Mouse (Mus musculus): ENCODE measurements around the gene Ctnnbl1. TPM values are rescaled to one million over a fixed set of nuclear protein-coding genes. Genes with fewer than 3 reads are reported as not detected.

Ctnnbl1 gene
- polyA plus RNA-seq, 1 experiment from 2014 or later, result 36.3 TPM

GRCm38 (mm10) chr2:157792840-157793552 is 55.8 kb downstream of the Ctnnbl1 start:
- no peak for ATAC-seq (replicated peaks; ENCODE audit: insufficient number of reproducible peaks, low FRiP score, low TSS enrichment)
- H3K4me1 ChIP-seq (ENCODE audit: control insufficient read depth, insufficient read depth, low read length), result peaks cover 3% of the 10 kb centered on the region; the same call in 1 of the 2 replicates
- no peak overlapping the region for H3K4me2 ChIP-seq
- H3K27ac ChIP-seq (ENCODE audit: low read depth, low read length), result no peak overlapping the region
- H3K27me3 ChIP-seq (ENCODE audit: control insufficient read depth, insufficient read depth, low read length), result no peaks in the 10 kb centered on the region
- 81% methylated on average over 10 of the region's 10 CpGs for WGBS (ENCODE audit: insufficient replicate concordance)
- no peak overlapping the region for H3K9ac ChIP-seq (ENCODE audit: low read depth, low read length)
- H3K36me3 ChIP-seq (ENCODE audit: control insufficient read depth, insufficient read depth, low read length), result no peaks in the 10 kb centered on the region
- H3K9me3 ChIP-seq (replicated peaks; ENCODE audit: control insufficient read depth, low read length), result no peaks in the 10 kb centered on the region
- no peak overlapping the region for H3K4me3 ChIP-seq (ENCODE audit: low read depth, low read length)

DNA sequence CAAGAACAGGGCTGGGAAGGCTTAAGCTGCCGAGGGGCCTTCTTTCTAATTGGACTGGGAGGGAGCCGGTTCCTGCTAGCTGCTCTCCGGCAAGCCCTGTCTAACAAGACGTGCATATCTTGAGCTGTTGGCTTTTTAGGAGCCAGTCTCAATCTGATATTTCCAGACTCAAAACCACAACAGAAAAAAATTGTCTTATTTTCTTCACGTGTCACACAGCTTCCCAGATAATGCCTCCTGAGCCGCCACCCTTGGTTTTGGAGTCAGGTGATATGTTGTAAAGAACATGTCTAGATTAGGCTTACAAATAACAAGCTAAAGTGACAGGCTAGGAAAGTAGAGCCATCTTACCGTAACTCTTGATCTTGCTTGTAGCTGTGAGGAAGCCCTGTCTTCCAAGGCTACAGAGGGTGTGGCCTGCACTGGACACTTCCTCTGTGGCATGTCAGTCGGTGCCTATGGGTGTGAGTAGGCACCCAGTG is 56.7 kb downstream of the Ctnnbl1 start:
- Histone ChIP-seq H3K36me3 (ENCODE audit: control insufficient read depth, insufficient read depth, low read length) (no peaks in the 10 kb centered on the region), H3K4me3 (ENCODE audit: low read depth, low read length) (no peak overlapping the region), H3K4me1 (ENCODE audit: control insufficient read depth, insufficient read depth, low read length) (0 out of 2 replicates have a peak, but pooled peaks cover 3% of the 10 kb centered on the region), H3K27ac (ENCODE audit: low read depth, low read length) (no peak overlapping the region), H3K9ac (ENCODE audit: low read depth, low read length) (no peak overlapping the region), H3K9me3 (replicated peaks; ENCODE audit: control insufficient read depth, low read length) (no peaks in the 10 kb centered on the region), H3K4me2 (no peak overlapping the region), H3K27me3 (ENCODE audit: control insufficient read depth, insufficient read depth, low read length) (no peaks in the 10 kb centered on the region)
- 68% methylated on average over 8 of the region's 8 CpGs for WGBS (ENCODE audit: insufficient replicate concordance)
- no peak for ATAC-seq (replicated peaks; ENCODE audit: insufficient number of reproducible peaks, low FRiP score, low TSS enrichment)

GRCm38 (mm10) chr2:157795627-157796423 is 58.6 kb downstream of the Ctnnbl1 start:
- no peak overlapping the region for H3K27ac ChIP-seq (ENCODE audit: low read depth, low read length)
- no peak overlapping the region for H3K4me2 ChIP-seq
- WGBS (ENCODE audit: insufficient replicate concordance), result 90% methylated on average over 1 of the region's 1 CpGs
- ATAC-seq (replicated peaks; ENCODE audit: insufficient number of reproducible peaks, low FRiP score, low TSS enrichment), result no peak
- no peaks in the 10 kb centered on the region for H3K27me3 ChIP-seq (ENCODE audit: control insufficient read depth, insufficient read depth, low read length)
- no peak overlapping the region for H3K9ac ChIP-seq (ENCODE audit: low read depth, low read length)
- no peak overlapping the region for H3K4me3 ChIP-seq (ENCODE audit: low read depth, low read length)
- H3K36me3 ChIP-seq (ENCODE audit: control insufficient read depth, insufficient read depth, low read length), result no peaks in the 10 kb centered on the region
- H3K9me3 ChIP-seq (replicated peaks; ENCODE audit: control insufficient read depth, low read length), result no peaks in the 10 kb centered on the region
- 0 out of 2 replicates have a peak, but pooled peaks cover 3% of the 10 kb centered on the region for H3K4me1 ChIP-seq (ENCODE audit: control insufficient read depth, insufficient read depth, low read length)

DNA sequence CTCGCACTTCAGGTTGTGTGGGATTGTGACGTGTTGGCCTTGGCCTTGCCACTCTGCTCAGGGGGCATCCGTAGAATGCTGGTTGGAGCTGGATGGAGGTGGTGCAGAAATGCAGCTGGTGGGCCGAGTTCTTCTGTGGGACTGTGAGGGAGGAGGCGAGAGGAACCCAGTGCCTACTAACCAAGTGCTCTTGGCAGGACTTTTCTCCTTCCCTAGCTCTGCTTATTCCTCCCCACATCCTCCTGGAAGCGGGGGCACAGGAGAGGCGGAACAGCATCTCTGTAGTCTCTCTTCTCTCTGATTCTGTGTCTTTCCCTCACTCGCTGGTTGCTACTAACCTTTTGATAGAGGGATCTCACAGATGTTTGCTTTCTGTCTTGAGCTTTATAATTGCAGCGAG is 62.3 kb downstream of the Ctnnbl1 start:
- 89% methylated on average over 9 of the region's 9 CpGs for WGBS (ENCODE audit: insufficient replicate concordance)
- Histone ChIP-seq H3K27me3 (ENCODE audit: control insufficient read depth, insufficient read depth, low read length) (no peaks in the 10 kb centered on the region), H3K27ac (ENCODE audit: low read depth, low read length) (no peak overlapping the region), H3K4me2 (no peak overlapping the region), H3K9ac (ENCODE audit: low read depth, low read length) (no peak overlapping the region), H3K36me3 (ENCODE audit: control insufficient read depth, insufficient read depth, low read length) (no peaks in the 10 kb centered on the region), H3K4me1 (ENCODE audit: control insufficient read depth, insufficient read depth, low read length) (peaks cover 7% of the 10 kb centered on the region; the same call in 1 of the 2 replicates), H3K4me3 (ENCODE audit: low read depth, low read length) (no peak overlapping the region), H3K9me3 (replicated peaks; ENCODE audit: control insufficient read depth, low read length) (no peaks in the 10 kb centered on the region)
- no peak for ATAC-seq (replicated peaks; ENCODE audit: insufficient number of reproducible peaks, low FRiP score, low TSS enrichment)

DNA sequence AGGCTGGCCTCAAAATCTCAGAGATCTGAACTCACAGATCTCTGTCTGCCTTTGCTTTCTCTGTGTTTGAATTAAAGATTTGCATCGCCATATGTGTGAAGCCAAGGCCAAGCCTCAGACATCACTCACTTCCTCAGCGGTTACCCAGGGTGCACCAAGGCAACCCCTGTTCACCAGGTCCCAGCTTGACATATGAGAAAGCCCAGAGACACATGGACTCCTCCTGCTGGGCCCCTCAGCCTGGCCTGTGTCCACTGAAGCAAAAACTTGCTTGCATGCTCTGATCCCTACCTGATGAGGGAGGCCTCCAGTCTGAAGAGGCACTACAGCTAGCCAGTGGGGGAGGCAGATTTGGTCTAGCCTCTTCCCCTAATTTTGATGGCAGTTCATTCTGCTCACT is 63.1 kb downstream of the Ctnnbl1 start:
- H3K27me3 ChIP-seq (ENCODE audit: control insufficient read depth, insufficient read depth, low read length), result no peaks in the 10 kb centered on the region
- H3K4me3 ChIP-seq (ENCODE audit: low read depth, low read length), result no peak overlapping the region
- no peak overlapping the region for H3K27ac ChIP-seq (ENCODE audit: low read depth, low read length)
- H3K4me2 ChIP-seq, result no peak overlapping the region
- no peak overlapping the region for H3K9ac ChIP-seq (ENCODE audit: low read depth, low read length)
- H3K9me3 ChIP-seq (replicated peaks; ENCODE audit: control insufficient read depth, low read length), result no peaks in the 10 kb centered on the region
- no peaks in the 10 kb centered on the region for H3K36me3 ChIP-seq (ENCODE audit: control insufficient read depth, insufficient read depth, low read length)
- no peak for ATAC-seq (replicated peaks; ENCODE audit: insufficient number of reproducible peaks, low FRiP score, low TSS enrichment)
- WGBS (ENCODE audit: insufficient replicate concordance), result 90% methylated on average over 2 of the region's 2 CpGs
- H3K4me1 ChIP-seq (ENCODE audit: control insufficient read depth, insufficient read depth, low read length), result peaks cover 8% of the 10 kb centered on the region; the same call in 1 of the 2 replicates

GRCm38 (mm10) chr2:157800746-157801501 is 63.7 kb downstream of the Ctnnbl1 start:
- no peak for ATAC-seq (replicated peaks; ENCODE audit: insufficient number of reproducible peaks, low FRiP score, low TSS enrichment)
- 54% methylated on average over 11 of the region's 11 CpGs for WGBS (ENCODE audit: insufficient replicate concordance)
- H3K9ac ChIP-seq (ENCODE audit: low read depth, low read length), result no peak overlapping the region
- no peaks in the 10 kb centered on the region for H3K36me3 ChIP-seq (ENCODE audit: control insufficient read depth, insufficient read depth, low read length)
- H3K27ac ChIP-seq (ENCODE audit: low read depth, low read length), result peak overlapping the region; percentile 54; the same call in 1 of the 2 replicates
- H3K9me3 ChIP-seq (replicated peaks; ENCODE audit: control insufficient read depth, low read length), result no peaks in the 10 kb centered on the region
- H3K27me3 ChIP-seq (ENCODE audit: control insufficient read depth, insufficient read depth, low read length), result no peaks in the 10 kb centered on the region
- peaks cover 11% of the 10 kb centered on the region; the same call in 1 of the 2 replicates for H3K4me1 ChIP-seq (ENCODE audit: control insufficient read depth, insufficient read depth, low read length)
- no peak overlapping the region for H3K4me2 ChIP-seq
- H3K4me3 ChIP-seq (ENCODE audit: low read depth, low read length), result no peak overlapping the region

- Histone ChIP-seq H3K9me3 (replicated peaks; ENCODE audit: control insufficient read depth, low read length) (no peaks in the 10 kb centered on the region), H3K4me3 (ENCODE audit: low read depth, low read length) (no peak overlapping the region), H3K9ac (ENCODE audit: low read depth, low read length) (no peak overlapping the region), H3K4me2 (no peak overlapping the region), H3K27ac (ENCODE audit: low read depth, low read length) (peak overlapping the region; percentile 6; the same call in 1 of the 2 replicates), H3K27me3 (ENCODE audit: control insufficient read depth, insufficient read depth, low read length) (no peaks in the 10 kb centered on the region), H3K36me3 (ENCODE audit: control insufficient read depth, insufficient read depth, low read length) (no peaks in the 10 kb centered on the region), H3K4me1 (ENCODE audit: control insufficient read depth, insufficient read depth, low read length) (peaks cover 11% of the 10 kb centered on the region; the same call in 1 of the 2 replicates)
- ATAC-seq (replicated peaks; ENCODE audit: insufficient number of reproducible peaks, low FRiP score, low TSS enrichment), result no peak
- 50% methylated on average over 8 of the region's 8 CpGs for WGBS (ENCODE audit: insufficient replicate concordance)
Observed at GRCm38 (mm10) chr2:157801505-157802357, 64.5 kb downstream of the Ctnnbl1 start.

All from heart, embryonic 11.5 days (tissue).